Mouse (Mus musculus) midbrain, embryonic 15.5 days (tissue): ENCODE data around the gene Ptprq. TPM values are rescaled to one million over a fixed set of nuclear protein-coding genes. Genes with fewer than 3 reads are reported as not detected.
A peak's percentile ranks its signal among the peaks of the same experiment; 100 is the strongest.

Source experiments
- ATAC-seq: fragments of 200-750 bp; cut with Nextera tagmentation; replicated peaks from 2 replicates; pipeline ENCODE4 v1.8.0; 2017; ENCODE audit warnings: moderate TSS enrichment
- H3K27ac ChIP-seq: fragments of 300-500 bp; sonication (generic); 2 replicates; pipeline ENCODE4 v1.5.1; 2015; ENCODE audit warnings: mild to moderate bottlenecking, inconsistent platforms
- H3K27me3 ChIP-seq: fragments of 300-500 bp; sonication (generic); replicated peaks from 2 replicates; pipeline ENCODE4 v1.6.1; 2015; ENCODE audit warnings: inconsistent platforms
- H3K36me3 ChIP-seq: fragments of 300-500 bp; sonication (generic); replicated peaks from 2 replicates; pipeline ENCODE4 v1.6.1; 2015; ENCODE audit warnings: inconsistent platforms
- H3K4me1 ChIP-seq: fragments of 300-500 bp; sonication (generic); 2 replicates; pipeline ENCODE4 v1.6.1; 2015; ENCODE audit warnings: inconsistent platforms
- H3K4me2 ChIP-seq: fragments of 300-500 bp; sonication (generic); 2 replicates; pipeline ENCODE4 v1.6.1; 2015; ENCODE audit warnings: inconsistent platforms, mild to moderate bottlenecking, moderate library complexity
- H3K4me3 ChIP-seq: fragments of 300-500 bp; sonication (generic); 2 replicates; pipeline ENCODE4 v1.5.1; 2015; ENCODE audit warnings: mild to moderate bottlenecking, inconsistent platforms
- H3K9ac ChIP-seq: fragments of 300-500 bp; sonication (generic); 2 replicates; pipeline ENCODE4 v1.6.1; 2015; ENCODE audit warnings: mild to moderate bottlenecking, inconsistent platforms
- H3K9me3 ChIP-seq: fragments of 300-500 bp; sonication (generic); 2 replicates; pipeline ENCODE4 v1.6.1; 2016; ENCODE audit warnings: inconsistent platforms
- WGBS: fragments of 180-500 bp; shearing (Covaris S2); methylation state at CpG from one replicate; pipeline ENCODE4 v1.1.7; 2015; ENCODE audit warnings: mixed read lengths; 5-methylcytosine and 5-hydroxymethylcytosine counted together
- polyA plus RNA-seq: library from polyadenylated mRNA; unstranded; fragments of >200 nt; fragmentation: Nextera tagmentation; extraction: Ambion mirVana; gene quantifications from 2 replicates; pipeline ENCODE4 v1.2.1, GENCODE M21; 2015

Ptprq gene
- polyA plus RNA-seq, 1 experiment from 2014 or later = 0.13 TPM

DNA sequence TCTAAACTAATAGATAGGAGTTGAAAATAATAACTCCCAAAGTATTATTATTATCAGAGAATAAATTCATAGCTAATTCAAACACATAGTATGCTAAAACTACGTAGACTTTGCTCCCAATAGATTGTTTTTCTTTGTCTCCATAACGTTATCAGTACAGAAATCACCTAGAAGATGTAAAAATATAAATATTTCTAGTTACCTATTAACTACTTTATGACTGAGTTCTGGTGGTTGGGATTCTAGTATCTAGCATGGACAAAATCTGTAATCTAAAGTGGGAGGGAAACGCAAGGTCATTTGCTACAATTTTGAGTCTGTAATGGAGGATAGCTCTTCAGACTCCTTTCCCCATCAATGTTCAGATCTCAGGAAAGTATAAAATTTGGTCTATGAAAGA lies 18.9 kb downstream of the Ptprq start:
- Histone ChIP-seq H3K4me1 (no peaks in the 10 kb centered on the region), H3K27me3 (no peaks in the 10 kb centered on the region), H3K9me3 (no peaks in the 10 kb centered on the region), H3K9ac (no peak overlapping the region), H3K36me3 (no peaks in the 10 kb centered on the region), H3K27ac (no peak overlapping the region), H3K4me3 (no peak overlapping the region), H3K4me2 (no peak overlapping the region)
- 89% methylated on average over 3 of the region's 3 CpGs for WGBS
- ATAC-seq = no peak

- Histone ChIP-seq H3K27ac (no peak overlapping the region), H3K9me3 (no peaks in the 10 kb centered on the region), H3K4me2 (no peak overlapping the region), H3K9ac (no peak overlapping the region), H3K4me3 (no peak overlapping the region), H3K4me1 (no peaks in the 10 kb centered on the region), H3K36me3 (no peaks in the 10 kb centered on the region), H3K27me3 (no peaks in the 10 kb centered on the region)
- no peak for ATAC-seq
- WGBS = 77% methylated on average over 2 of the region's 2 CpGs
These were observed 21.1 kb downstream of the Ptprq start for GRCm38 (mm10) chr10:107698716-107699115.

- H3K4me2 ChIP-seq = no peak overlapping the region
- no peak overlapping the region for H3K9ac ChIP-seq
- H3K9me3 ChIP-seq = no peaks in the 10 kb centered on the region
- 82% methylated on average over 5 of the region's 5 CpGs for WGBS
- H3K36me3 ChIP-seq = no peaks in the 10 kb centered on the region
- no peak overlapping the region for H3K4me3 ChIP-seq
- no peak for ATAC-seq
- no peaks in the 10 kb centered on the region for H3K4me1 ChIP-seq
- no peaks in the 10 kb centered on the region for H3K27me3 ChIP-seq
- no peak overlapping the region for H3K27ac ChIP-seq
These were observed 22.7 kb downstream of the Ptprq start for GRCm38 (mm10) chr10:107697177-107697576.

- Histone ChIP-seq H3K27me3 (no peaks in the 10 kb centered on the region), H3K9me3 (no peaks in the 10 kb centered on the region), H3K27ac (no peak overlapping the region), H3K36me3 (no peaks in the 10 kb centered on the region), H3K4me3 (no peak overlapping the region), H3K4me2 (no peak overlapping the region), H3K4me1 (no peaks in the 10 kb centered on the region), H3K9ac (no peak overlapping the region)
- 83% methylated on average over 6 of the region's 6 CpGs for WGBS
- ATAC-seq = no peak
These were observed 32.5 kb downstream of the Ptprq start for GRCm38 (mm10) chr10:107687382-107687781.

- Histone ChIP-seq H3K27ac (no peak overlapping the region), H3K4me1 (no peaks in the 10 kb centered on the region), H3K4me3 (no peak overlapping the region), H3K4me2 (no peak overlapping the region), H3K36me3 (no peaks in the 10 kb centered on the region), H3K9ac (no peak overlapping the region), H3K27me3 (no peaks in the 10 kb centered on the region), H3K9me3 (no peaks in the 10 kb centered on the region)
- WGBS = 77% methylated on average over 1 of the region's 1 CpGs
- no peak for ATAC-seq
These were observed 43.9 kb downstream of the Ptprq start for GRCm38 (mm10) chr10:107675994-107676393.

DNA sequence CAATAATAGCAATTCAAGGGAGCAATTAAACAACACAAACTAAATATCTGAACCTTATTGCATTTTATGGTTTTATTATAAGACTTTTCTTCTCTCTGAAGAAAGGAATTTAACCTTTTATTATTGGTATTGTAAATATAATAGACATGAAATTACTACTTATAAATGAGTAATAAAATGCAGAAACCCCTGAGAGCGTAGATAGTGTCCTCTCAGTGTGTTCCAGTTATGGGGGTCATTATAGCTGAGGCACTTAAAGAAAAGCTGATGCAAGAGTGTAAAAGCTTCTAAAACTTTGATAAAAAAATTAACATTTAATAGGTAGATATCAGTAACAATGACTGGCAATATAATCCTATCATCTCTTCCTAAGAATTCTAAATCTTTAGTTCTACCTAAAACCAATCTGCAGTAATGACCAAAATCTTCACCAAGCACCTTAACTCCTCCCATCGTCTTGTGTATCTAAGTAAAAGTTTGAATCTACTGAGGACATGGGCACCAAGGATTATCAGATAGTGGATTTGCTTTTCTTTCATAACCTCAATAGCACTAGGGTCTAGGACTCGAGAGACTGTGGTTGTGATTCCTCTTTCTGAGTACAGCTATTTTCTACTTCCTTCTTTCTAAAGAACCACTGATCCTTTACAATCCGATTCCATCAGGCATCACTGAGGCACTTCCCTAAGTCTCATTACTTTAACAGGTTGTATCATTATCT lies 51.3 kb downstream of the Ptprq start:
- Histone ChIP-seq H3K9ac (no peak overlapping the region), H3K9me3 (no peaks in the 10 kb centered on the region), H3K27me3 (no peaks in the 10 kb centered on the region), H3K4me2 (no peak overlapping the region), H3K4me1 (no peaks in the 10 kb centered on the region), H3K36me3 (no peaks in the 10 kb centered on the region), H3K27ac (no peak overlapping the region), H3K4me3 (no peak overlapping the region)
- ATAC-seq = no peak
- 87% methylated on average over 4 of the region's 4 CpGs for WGBS

DNA sequence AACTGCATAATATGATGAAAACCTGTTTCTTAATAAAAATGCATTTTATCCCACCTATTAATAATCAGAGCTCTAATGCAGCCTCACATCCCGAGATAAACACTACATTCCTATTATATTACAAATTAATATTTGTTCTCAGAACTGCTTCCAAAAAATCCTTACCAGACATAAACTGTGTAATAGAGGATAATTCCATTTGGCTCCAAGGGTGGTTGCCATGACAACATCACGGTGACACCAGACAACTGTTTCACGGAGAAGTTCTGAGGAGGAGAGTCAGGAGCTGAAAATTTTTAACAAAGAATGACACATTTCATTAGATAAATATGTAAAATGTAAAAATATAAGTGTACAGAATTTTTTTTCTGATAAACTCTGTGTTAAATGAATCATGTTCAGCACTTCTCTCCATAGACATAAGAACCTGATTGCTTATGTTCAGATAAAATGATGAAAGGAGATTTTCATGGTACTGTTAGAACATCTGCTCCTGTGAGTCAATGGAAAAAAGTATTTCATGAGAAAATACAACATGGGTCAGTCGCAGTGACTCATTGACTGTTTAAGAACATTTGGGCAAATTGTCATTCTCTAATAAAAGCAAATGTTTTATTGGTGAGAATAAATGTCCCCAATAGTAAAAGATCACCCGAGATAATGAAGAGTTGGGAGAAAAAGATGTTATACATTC lies 57.3 kb downstream of the Ptprq start:
- H3K4me3 ChIP-seq = no peak overlapping the region
- no peaks in the 10 kb centered on the region for H3K9me3 ChIP-seq
- ATAC-seq = peak; percentile 95
- H3K4me2 ChIP-seq = no peak overlapping the region
- no peaks in the 10 kb centered on the region for H3K4me1 ChIP-seq
- no peaks in the 10 kb centered on the region for H3K36me3 ChIP-seq
- no peak overlapping the region for H3K27ac ChIP-seq
- WGBS = 39% methylated on average over 5 of the region's 5 CpGs
- no peaks in the 10 kb centered on the region for H3K27me3 ChIP-seq
- H3K9ac ChIP-seq = no peak overlapping the region

DNA sequence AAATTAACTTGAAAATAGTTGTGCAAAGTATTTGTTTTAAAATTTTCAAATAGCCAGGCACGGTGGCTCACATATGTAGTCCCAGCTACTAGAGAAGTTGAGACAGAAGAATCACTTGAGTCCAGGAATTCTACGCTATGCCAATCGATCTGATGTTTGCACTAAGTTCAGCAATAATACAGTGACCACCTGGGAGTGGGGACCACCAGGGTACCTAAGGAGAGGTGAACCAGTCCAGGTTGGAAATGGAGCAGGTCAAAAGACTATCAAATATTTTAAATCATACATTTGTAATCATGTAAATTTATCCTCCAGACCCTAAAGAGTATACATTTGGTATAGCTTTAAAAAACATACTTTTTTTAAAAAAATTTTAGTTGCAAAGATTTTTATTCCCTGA lies 57.9 kb downstream of the Ptprq start:
- no peaks in the 10 kb centered on the region for H3K9me3 ChIP-seq
- no peaks in the 10 kb centered on the region for H3K4me1 ChIP-seq
- no peak overlapping the region for H3K4me2 ChIP-seq
- H3K4me3 ChIP-seq = no peak overlapping the region
- WGBS = 85% methylated on average over 3 of the region's 3 CpGs
- peak; percentile 60 for ATAC-seq
- H3K36me3 ChIP-seq = no peaks in the 10 kb centered on the region
- H3K9ac ChIP-seq = no peak overlapping the region
- no peak overlapping the region for H3K27ac ChIP-seq
- no peaks in the 10 kb centered on the region for H3K27me3 ChIP-seq

- 89% methylated on average over 2 of the region's 2 CpGs for WGBS
- Histone ChIP-seq H3K9ac (no peak overlapping the region), H3K9me3 (no peaks in the 10 kb centered on the region), H3K27ac (no peak overlapping the region), H3K4me2 (no peak overlapping the region), H3K4me3 (no peak overlapping the region), H3K4me1 (no peaks in the 10 kb centered on the region), H3K27me3 (no peaks in the 10 kb centered on the region), H3K36me3 (no peaks in the 10 kb centered on the region)
- ATAC-seq = no peak
These were observed 60.7 kb downstream of the Ptprq start for GRCm38 (mm10) chr10:107659141-107659540.

DNA sequence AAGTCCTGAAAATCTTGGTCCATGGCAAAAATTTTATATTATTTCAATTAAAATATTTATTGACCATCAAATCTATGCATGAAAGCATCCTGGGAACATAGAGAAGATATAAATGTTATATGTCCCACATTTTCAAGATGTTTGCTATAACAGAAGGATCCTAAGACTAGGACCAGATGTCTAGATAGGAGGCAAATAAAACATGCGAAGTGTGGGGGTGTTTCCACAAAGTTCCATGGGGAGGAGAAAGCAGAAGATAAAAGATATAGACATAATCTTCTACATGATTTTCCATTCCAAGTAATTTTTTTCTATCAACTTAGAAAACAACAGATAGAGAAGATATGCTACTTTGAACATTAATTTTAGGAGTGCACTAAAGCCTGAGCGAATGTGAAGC lies 70.2 kb downstream of the Ptprq start:
- Histone ChIP-seq H3K9ac (no peak overlapping the region), H3K27ac (no peak overlapping the region), H3K9me3 (no peaks in the 10 kb centered on the region), H3K4me2 (no peak overlapping the region), H3K27me3 (no peaks in the 10 kb centered on the region), H3K4me3 (no peak overlapping the region), H3K4me1 (no peaks in the 10 kb centered on the region), H3K36me3 (no peaks in the 10 kb centered on the region)
- ATAC-seq = no peak
- WGBS = 92% methylated on average over 2 of the region's 2 CpGs

DNA sequence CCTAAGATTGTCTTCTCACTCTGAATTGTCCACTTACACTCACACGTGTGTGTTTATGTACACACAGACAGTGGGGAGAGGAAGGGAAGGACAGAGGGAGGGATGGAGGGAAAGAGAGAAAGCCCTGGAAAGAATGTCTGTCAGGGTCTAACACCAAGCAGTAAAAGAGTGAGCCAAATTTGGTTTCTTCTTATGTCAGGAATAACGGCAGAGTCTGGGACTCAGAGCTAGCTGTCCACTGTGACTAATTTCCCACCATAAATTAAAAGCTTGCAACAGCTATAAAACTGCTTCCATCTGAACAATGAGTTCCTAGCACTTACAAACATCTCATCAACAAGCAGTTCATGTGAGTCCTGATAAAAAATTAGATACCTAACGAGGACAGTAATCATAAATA lies 91.7 kb downstream of the Ptprq start:
- no peaks in the 10 kb centered on the region for H3K27me3 ChIP-seq
- no peaks in the 10 kb centered on the region for H3K36me3 ChIP-seq
- no peaks in the 10 kb centered on the region for H3K4me1 ChIP-seq
- H3K4me2 ChIP-seq = no peak overlapping the region
- H3K9me3 ChIP-seq = no peaks in the 10 kb centered on the region
- WGBS = 88% methylated on average over 3 of the region's 3 CpGs
- H3K27ac ChIP-seq = no peak overlapping the region
- ATAC-seq = no peak
- no peak overlapping the region for H3K4me3 ChIP-seq
- no peak overlapping the region for H3K9ac ChIP-seq

GRCm38 (mm10) chr10:107626648-107627047 lies 93.2 kb downstream of the Ptprq start:
- 76% methylated on average over 1 of the region's 1 CpGs for WGBS
- no peak for ATAC-seq

GRCm38 (mm10) chr10:107624211-107624610 lies 95.6 kb downstream of the Ptprq start:
- no peaks in the 10 kb centered on the region for H3K27me3 ChIP-seq
- H3K36me3 ChIP-seq = no peaks in the 10 kb centered on the region
- ATAC-seq = no peak
- no peaks in the 10 kb centered on the region for H3K9me3 ChIP-seq
- H3K4me3 ChIP-seq = no peak overlapping the region
- no peaks in the 10 kb centered on the region for H3K4me1 ChIP-seq
- H3K4me2 ChIP-seq = no peak overlapping the region
- H3K27ac ChIP-seq = no peak overlapping the region
- no peak overlapping the region for H3K9ac ChIP-seq
- 83% methylated on average over 4 of the region's 4 CpGs for WGBS

More at GRCm38 (mm10) chr10:107626648-107627047, 93.2 kb downstream of the Ptprq start:
- Histone ChIP-seq H3K4me3 (no peak overlapping the region), H3K36me3 (no peaks in the 10 kb centered on the region), H3K9ac (no peak overlapping the region), H3K4me2 (no peak overlapping the region), H3K4me1 (no peaks in the 10 kb centered on the region), H3K27ac (no peak overlapping the region), H3K9me3 (no peaks in the 10 kb centered on the region), H3K27me3 (no peaks in the 10 kb centered on the region)
